Mouse (Mus musculus): Measurements from ENCODE around the gene Serpinf1. TPM values are rescaled to one million over a fixed set of nuclear protein-coding genes. Genes with fewer than 3 reads are reported as not detected.

The Serpinf1 gene
- polyA plus RNA-seq, 1 experiment: 13.7 TPM

DNA sequence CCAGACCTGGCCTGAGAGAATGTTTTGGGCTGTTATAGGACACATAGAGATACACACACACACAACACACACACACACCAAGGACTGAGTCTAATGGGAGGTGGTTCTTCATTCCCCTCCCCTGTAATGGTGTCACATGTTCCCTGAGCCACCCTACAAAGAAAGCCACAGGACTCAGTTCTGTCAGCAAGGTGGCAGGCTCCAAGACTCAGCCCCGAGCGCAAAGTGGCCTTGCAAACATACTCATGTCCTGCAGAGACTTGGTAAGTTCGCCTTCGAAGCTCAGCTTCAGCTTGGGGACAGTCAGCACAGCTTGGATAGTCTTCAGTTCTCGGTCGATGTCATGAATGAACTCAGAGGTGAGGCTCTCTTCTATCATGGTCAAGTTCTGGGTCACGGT, 11.9 kb downstream of the Serpinf1 start:
- TF ChIP-seq CTCF (IDR thresholded peaks at IDR 0.05; ENCODE audit: extremely low read depth, insufficient read depth, low read length): no peak
- no peak for TF ChIP-seq POLR2A (IDR thresholded peaks at IDR 0.05; ENCODE audit: extremely low read depth, insufficient read depth, low read length)
- Histone ChIP-seq H3K4me3 (ENCODE audit: insufficient read depth, low read length) (no peak overlapping the region), H3K27ac (ENCODE audit: insufficient read depth, low read length) (no peak overlapping the region), H3K4me1 (ENCODE audit: control insufficient read depth, insufficient read depth, low read length) (no peaks in the 10 kb centered on the region)

DNA sequence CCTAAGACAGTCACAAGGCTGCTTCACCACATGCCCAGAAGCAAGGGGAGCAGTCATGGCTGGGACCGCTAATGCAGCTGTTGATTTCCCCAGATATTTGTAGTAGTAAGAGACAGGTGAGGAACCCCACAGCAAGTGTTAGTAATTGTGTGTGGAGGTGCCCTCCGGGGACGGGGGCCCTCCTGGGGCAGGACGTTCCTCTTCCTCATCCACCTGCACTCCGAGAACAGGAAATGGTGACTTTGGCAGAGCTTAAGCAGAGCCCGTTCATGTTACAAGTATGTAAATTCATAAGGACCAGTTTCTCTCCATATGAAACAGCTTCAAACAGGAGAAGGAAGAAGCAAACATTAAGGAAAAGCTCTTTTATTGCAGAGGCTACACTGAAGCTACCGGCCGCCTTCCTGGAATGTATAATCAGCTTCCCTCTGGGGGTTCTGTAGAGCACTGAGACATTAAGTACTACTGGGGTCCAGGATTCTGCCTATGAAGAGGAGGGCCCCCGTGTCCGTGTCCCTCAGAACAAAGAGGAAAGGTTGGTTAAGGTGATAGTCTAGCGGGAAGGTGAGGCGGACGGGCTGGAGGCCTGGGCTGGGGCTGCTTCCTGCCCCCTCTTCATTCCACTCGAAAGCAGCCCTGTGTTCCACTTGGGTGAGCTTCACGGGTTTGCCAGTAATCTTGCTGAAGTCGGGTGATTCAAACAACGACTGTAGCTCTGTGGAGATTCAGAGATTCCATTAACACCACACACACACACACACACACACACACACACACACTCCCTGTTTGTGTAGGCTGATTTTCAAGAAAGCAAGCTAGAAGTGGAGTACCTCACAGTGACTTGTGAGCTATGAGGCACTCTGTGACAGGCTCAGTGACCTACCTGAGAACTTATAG, 12.6 kb downstream of the Serpinf1 start:
- TF ChIP-seq POLR2A (IDR thresholded peaks at IDR 0.05; ENCODE audit: extremely low read depth, insufficient read depth, low read length) (no peak), CTCF (IDR thresholded peaks at IDR 0.05; ENCODE audit: extremely low read depth, insufficient read depth, low read length) (no peak)
- Histone ChIP-seq H3K27ac (ENCODE audit: insufficient read depth, low read length) (no peak overlapping the region), H3K4me3 (ENCODE audit: insufficient read depth, low read length) (no peak overlapping the region), H3K4me1 (ENCODE audit: control insufficient read depth, insufficient read depth, low read length) (no peaks in the 10 kb centered on the region)

DNA sequence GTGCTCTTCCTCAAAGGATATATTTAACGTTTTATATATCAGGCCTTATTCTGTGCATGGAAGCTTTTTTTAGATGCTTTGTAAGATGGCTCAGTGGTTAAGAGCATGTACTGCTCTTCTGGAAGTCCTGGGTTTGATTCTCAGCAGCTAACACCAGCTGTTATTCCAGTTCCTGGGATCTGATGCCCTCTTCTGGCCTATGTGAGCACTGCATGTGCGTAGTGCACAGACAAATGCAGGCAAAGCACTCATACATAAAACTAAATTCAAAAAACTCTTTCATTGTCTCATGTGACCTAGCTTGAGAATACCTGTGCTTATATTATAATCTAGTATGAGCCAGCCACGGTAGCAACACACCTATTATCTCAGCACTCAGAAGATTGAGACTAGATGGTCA, 15.6 kb downstream of the Serpinf1 start:
- H3K4me3 ChIP-seq (ENCODE audit: insufficient read depth, low read length): no peak overlapping the region
- TF ChIP-seq CTCF (IDR thresholded peaks at IDR 0.05; ENCODE audit: extremely low read depth, insufficient read depth, low read length): peak; percentile 45; the same call in 1 of the 2 replicates
- TF ChIP-seq POLR2A (IDR thresholded peaks at IDR 0.05; ENCODE audit: extremely low read depth, insufficient read depth, low read length): no peak
- no peak overlapping the region for H3K27ac ChIP-seq (ENCODE audit: insufficient read depth, low read length)
- no peaks in the 10 kb centered on the region; the same call in 1 of the 2 replicates for H3K4me1 ChIP-seq (ENCODE audit: control insufficient read depth, insufficient read depth, low read length)

DNA sequence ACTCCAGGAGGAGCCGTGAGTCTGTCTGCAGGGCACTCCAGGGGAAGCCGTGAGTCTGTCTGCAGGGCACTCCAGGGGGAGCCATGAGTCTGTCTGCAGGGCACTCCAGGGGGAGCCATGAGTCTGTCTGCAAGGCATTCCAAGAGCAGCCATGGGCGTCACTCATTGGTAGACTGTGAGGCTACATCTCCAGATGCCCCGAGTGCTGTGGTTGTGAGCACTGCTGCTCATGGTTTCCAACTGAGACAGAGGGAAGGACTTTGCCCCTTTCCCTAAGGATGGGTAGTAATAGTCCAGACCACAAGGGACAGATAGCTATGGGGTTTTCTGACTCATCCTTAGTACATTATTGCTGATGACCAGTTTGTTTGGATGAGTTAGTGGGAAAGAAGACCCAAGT, 16.4 kb downstream of the Serpinf1 start:
- no peak overlapping the region for H3K4me3 ChIP-seq (ENCODE audit: insufficient read depth, low read length)
- TF ChIP-seq POLR2A (IDR thresholded peaks at IDR 0.05; ENCODE audit: extremely low read depth, insufficient read depth, low read length): no peak
- TF ChIP-seq CTCF (IDR thresholded peaks at IDR 0.05; ENCODE audit: extremely low read depth, insufficient read depth, low read length): no peak
- no peaks in the 10 kb centered on the region; the same call in 1 of the 2 replicates for H3K4me1 ChIP-seq (ENCODE audit: control insufficient read depth, insufficient read depth, low read length)

DNA sequence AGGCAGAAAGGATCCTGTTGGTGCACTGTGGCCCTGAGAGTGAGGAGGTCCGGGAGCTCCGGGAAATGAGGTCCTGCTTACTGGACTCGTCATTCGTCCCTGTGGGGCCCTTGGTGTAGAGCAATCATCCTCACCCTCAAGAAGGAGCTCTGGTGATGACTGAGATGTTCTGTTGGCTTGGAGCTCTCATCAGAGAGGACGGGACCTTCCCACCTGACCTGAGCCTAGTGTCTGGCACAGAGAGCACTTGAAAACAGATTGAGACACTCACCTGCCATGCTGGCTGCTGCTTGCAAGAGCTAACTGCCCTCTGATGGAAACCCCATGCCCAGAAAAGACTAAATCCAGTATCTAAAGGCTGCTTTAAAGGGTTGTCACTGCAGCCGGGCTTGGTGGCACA, 17.7 kb downstream of the Serpinf1 start:
- Histone ChIP-seq H3K27ac (ENCODE audit: insufficient read depth, low read length) (no peak overlapping the region), H3K4me3 (ENCODE audit: insufficient read depth, low read length) (no peak overlapping the region), H3K4me1 (ENCODE audit: control insufficient read depth, insufficient read depth, low read length) (peaks cover 1% of the 10 kb centered on the region)
- TF ChIP-seq CTCF (IDR thresholded peaks at IDR 0.05; ENCODE audit: extremely low read depth, insufficient read depth, low read length) (no peak), POLR2A (IDR thresholded peaks at IDR 0.05; ENCODE audit: extremely low read depth, insufficient read depth, low read length) (no peak)

More for the DNA sequence above, 16.4 kb downstream of the Serpinf1 start:
- no peak overlapping the region for H3K27ac ChIP-seq (ENCODE audit: insufficient read depth, low read length)

DNA sequence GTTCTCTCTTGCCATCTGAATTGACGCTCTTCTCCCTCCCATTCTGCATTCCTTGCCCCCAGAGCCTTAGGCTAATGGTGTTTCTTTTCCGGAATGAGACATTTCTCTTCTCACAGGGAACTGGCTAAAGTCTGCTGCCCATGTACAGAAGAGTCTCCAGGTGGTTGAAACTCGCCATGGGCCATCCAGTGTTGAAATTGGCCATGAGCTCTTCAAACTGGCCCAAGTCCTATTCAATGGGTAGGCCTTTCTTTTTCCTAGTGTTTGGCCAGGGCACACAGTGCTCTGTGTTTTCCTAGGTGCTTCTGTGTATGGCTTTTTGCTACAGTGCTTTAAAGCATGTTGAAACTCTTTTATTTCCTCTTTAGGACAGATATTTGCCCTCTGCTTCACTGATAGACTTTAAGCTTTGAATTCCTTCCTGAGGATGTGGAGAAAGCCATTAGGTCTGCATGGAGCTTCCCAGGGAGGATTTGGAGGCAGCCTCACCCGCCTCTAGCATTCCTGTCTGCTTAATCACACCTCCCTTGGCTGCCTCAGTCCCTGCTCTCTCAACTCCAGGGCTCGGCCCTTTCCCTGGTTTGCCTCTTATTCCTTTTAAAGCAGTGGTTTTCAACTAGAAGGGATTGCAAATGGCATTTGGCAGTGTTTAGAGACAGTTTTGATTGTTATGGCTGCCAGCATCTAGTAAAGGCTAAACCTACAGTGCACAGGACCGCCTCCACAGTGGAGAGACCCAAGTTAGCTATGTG, 19.0 kb downstream of the Serpinf1 start:
- TF ChIP-seq CTCF (IDR thresholded peaks at IDR 0.05; ENCODE audit: extremely low read depth, insufficient read depth, low read length) (no peak), POLR2A (IDR thresholded peaks at IDR 0.05; ENCODE audit: extremely low read depth, insufficient read depth, low read length) (no peak)
- Histone ChIP-seq H3K4me3 (ENCODE audit: insufficient read depth, low read length) (no peak overlapping the region), H3K27ac (ENCODE audit: insufficient read depth, low read length) (no peak overlapping the region), H3K4me1 (ENCODE audit: control insufficient read depth, insufficient read depth, low read length) (peaks cover 7% of the 10 kb centered on the region)

DNA sequence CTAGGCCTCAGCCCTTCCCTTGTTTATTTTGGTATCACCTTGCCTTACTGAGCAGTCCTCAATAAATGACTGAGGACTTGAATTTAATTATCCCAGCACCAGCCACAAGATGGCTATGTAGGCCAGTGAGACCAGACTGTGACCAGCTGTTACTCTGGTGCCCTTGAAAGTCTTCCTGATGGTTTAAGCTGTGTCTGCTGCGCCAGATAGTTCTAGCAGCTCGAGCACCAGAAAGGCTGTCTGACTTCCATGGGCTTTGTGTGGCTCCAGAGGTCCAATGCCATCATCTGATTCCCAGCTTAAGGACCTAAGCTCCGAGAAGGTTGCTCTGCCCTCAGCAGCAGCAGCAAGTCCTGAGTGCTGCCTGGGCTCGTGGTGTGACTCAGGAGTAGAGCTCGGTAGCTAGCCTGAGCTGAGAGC, 20.2 kb downstream of the Serpinf1 start:
- H3K4me1 ChIP-seq (ENCODE audit: control insufficient read depth, insufficient read depth, low read length): peaks cover 8% of the 10 kb centered on the region
- no peak overlapping the region for H3K4me3 ChIP-seq (ENCODE audit: insufficient read depth, low read length)
- no peak for TF ChIP-seq POLR2A (IDR thresholded peaks at IDR 0.05; ENCODE audit: extremely low read depth, insufficient read depth, low read length)
- TF ChIP-seq CTCF (IDR thresholded peaks at IDR 0.05; ENCODE audit: extremely low read depth, insufficient read depth, low read length): peak; percentile 77
- H3K27ac ChIP-seq (ENCODE audit: insufficient read depth, low read length): no peak overlapping the region

DNA sequence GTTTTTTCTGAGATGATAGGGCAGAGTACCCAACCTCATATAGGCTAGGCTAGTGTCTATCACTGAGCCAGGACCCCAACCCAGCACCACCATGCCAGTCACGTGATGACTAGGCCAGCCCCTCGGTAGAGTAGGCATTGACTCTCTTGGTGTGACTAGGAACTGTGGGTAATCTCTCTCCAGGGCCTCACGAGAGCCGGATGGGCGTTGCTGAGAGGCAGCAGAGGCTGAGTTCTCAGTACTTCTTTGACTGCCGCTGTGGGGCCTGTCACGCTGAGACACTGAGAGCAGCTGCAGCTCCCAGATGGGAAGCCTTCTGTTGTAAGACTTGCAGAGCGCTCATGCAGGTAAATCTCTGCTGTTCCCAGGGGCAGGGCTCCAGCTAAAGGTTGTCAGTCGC, 22.4 kb downstream of the Serpinf1 start:
- no peak for TF ChIP-seq POLR2A (IDR thresholded peaks at IDR 0.05; ENCODE audit: extremely low read depth, insufficient read depth, low read length)
- TF ChIP-seq CTCF (IDR thresholded peaks at IDR 0.05; ENCODE audit: extremely low read depth, insufficient read depth, low read length): no peak
- H3K4me3 ChIP-seq (ENCODE audit: insufficient read depth, low read length): no peak overlapping the region
- no peak overlapping the region for H3K27ac ChIP-seq (ENCODE audit: insufficient read depth, low read length)
- peaks cover 8% of the 10 kb centered on the region for H3K4me1 ChIP-seq (ENCODE audit: control insufficient read depth, insufficient read depth, low read length)

DNA sequence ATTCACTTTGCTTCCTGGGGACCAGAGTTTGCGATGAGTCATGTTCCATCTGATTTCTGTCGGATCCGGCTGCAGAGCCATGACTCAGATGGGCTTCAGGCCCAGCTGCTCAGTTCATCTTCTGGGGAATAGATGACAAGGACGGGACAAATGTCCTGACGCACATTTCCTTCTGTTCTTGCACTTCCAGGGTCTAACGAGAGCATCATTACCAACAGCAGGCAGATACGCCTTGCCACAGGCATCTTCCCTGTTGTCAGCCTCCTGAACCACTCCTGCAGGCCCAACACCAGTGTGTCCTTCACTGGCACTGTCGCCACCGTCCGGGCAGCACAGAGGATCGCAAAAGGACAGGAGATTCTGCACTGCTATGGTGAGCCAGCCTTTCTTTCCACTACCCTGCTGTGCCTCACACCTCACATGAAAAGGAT, 23.1 kb downstream of the Serpinf1 start:
- H3K27ac ChIP-seq (ENCODE audit: insufficient read depth, low read length): 0 out of 2 replicates have a peak overlapping the region, but pooled peaks have one; percentile 1
- peaks cover 8% of the 10 kb centered on the region for H3K4me1 ChIP-seq (ENCODE audit: control insufficient read depth, insufficient read depth, low read length)
- no peak overlapping the region for H3K4me3 ChIP-seq (ENCODE audit: insufficient read depth, low read length)
- no peak for TF ChIP-seq POLR2A (IDR thresholded peaks at IDR 0.05; ENCODE audit: extremely low read depth, insufficient read depth, low read length)

Data from cortical plate, adult 2 months (tissue).